Mouse (Mus musculus) embryo, embryonic 11.5 days (tissue): ENCODE measurements around the gene Hist1h2bf.

ENCODE experiments used
- DNase-seq: peaks from one replicate; pipeline ENCODE4 v3.0.0-alpha.2; 2012; ENCODE audit warnings: low read depth, low spot score

Hist1h2bf gene

DNA sequence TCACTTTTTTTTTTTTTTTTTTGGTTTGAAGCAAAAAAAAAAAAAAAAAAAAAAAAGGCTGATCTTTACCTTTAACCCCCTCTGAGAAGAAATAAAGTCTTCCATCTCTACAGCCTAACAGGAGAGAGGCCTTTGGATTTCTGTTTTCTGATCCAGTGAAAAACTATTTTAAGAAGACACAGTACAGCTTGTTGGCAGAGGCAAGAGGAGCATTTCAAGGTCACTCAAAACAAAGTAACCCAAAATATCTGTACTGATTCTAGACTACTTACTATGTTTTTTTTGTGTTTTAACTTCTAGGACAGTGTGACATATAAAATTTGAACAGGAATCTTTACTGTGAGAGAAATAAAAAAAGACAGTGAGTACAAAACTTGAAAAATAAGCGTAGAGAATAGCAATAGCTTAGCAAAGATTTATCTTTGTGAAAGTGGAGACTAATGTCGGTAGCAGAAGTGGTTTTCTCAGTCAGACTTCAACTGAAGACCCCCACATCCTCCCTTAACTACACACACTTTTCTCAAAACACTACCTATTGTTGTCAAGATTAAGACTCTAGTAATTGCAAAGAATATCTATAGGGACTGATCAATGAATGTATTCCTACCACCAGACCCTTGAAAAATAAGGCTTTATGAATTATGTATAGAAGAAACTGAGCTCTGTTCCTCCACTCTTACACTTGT, 44.4 kb downstream of the Hist1h2bf start:
- no peak for DNase-seq

DNA sequence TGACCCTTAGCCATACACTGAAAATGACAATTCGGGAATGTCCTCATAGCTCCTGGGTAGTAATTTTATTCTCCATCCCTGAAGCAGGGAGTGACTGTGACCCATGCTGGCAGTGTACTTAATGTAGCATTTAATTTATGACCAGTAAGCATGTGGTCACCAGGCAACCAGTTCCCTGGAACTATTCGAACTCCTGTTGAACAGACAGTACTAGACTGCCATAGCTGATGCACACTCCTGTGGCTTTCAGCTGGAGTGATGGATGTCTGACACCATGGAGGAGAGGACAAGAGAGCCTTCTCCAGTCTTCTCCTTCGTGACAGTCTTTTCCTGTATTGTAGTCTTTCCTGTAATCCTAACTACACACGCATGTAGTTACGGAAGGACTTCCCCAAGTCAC, 45.0 kb downstream of the Hist1h2bf start:
- no peak for DNase-seq

DNA sequence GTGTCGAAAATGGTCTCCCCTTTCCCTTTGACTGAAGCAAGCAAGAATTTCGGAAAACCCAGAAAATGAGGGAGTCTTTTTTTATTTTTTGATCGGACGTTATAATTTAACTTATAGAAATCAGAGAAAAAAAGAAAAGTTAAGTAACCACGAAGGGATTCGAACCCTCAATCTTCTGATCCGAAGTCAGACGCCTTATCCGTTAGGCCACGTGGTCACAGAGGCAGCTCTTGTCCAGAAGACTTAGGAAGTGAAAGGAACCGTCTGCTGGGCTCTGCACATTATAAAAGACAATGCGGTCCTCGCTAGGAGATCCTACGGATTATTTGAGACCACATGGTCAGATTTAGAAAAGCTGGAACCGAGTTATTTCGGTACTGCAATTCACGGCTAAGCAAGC, 47.7 kb downstream of the Hist1h2bf start:
- DNase-seq, result peak; percentile 87

DNA sequence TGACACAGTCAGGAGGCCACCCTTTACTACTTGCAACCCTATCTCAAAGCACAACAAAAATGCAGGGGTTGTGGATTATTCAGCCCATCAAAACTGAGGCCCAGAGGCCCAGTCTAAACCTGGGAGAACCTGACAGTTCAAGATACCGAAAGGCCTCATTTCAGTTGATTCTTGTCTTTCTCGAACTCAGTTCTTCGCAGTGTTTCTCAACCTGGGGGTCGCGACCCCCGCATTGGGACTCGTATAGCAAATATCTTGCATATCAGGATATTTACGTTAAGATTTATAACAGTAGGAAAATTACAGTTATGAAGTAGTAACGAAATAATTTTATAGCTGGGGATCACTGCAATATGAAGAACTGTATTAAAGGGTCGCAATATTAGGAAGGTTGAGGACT, 48.1 kb downstream of the Hist1h2bf start:
- DNase-seq, result no peak

DNA sequence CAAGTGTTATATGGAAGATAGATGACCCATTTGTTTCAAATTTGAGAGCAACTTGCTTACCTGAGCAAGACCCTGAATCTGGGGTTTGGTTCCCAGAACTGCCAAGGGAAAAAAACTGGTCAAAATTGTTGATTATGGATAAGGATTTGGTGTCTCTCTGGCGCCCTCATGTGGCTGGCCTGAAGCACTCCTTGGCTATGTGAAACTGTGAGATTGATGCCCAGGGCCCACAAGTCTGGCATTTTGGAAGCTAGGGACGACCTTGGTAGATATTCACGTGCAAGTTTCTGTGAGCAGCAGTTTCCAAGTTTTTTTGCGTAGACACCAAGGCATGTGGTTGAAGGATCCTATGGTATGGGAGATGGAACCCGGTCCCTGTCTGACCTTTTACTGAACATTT, 49.3 kb downstream of the Hist1h2bf start:
- DNase-seq, result peak; percentile 79

DNA sequence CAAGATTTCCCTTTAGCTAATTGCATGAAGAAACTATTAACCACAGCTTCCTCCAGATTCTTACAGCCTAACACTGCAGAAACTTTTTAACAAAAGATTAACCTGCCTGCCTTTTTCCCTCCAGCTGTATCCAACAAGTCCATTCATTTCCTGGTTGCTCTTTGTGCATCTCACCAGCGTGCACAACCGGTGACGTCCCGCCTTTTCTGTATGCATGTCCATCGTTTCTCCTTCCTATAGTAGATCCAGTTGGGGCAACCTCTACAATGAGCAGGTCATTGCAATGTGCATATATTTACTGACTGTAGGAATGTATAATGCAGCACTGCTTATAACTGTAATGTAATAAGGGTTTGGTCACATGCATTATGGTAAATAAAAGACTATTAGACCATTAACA, 50.0 kb downstream of the Hist1h2bf start:
- DNase-seq, result no peak
